Mouse (Mus musculus) left cerebral cortex, postnatal 4 days (tissue): Measurements from ENCODE around the gene Vmn1r229. TPM values are rescaled to one million over a fixed set of nuclear protein-coding genes. Genes with fewer than 3 reads are reported as not detected.

Experiments used
- DNase-seq: peaks from one replicate; pipeline ENCODE4 v3.0.0-alpha.2; 2022
- intact Hi-C: fragments of 180-260 bp; cut with DNase I; formaldehyde crosslinking; loops from one replicate; pipeline ENCODE4 v1.15.1; 2025
- total RNA-seq, 2 experiments: library from RNA; stranded (reverse); gene quantifications; 2 replicates each; pipeline ENCODE4 v1.2.3; 2021

Gene Vmn1r229
- total RNA-seq = under 1 TPM; 0.12 to 0.16 TPM

DNA sequence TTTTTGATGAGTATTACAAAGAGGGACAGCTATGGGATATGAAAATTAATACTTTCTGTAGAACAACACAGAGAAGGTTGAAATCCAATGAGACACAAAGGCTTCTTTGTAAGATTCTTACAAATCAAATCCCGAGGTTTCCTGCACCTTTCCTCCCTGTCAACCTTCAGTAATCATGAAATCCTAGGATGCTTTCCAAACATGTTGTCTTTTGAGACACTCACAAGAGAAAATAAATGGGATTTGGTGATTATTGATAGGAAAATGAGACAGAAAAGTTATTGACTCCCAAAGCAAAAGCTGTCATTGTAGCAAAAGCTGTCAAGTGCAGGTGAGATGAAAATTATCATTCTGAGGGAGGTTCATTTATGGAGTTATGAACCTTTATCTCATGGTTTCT is at the start of gene Vmn1r229:
Gene Vmn1r229 (plus strand): TSS at position 301 of the 400 bp plus-strand sequence.
- intact Hi-C loops = no loop called here
- DNase-seq = no peak

DNA sequence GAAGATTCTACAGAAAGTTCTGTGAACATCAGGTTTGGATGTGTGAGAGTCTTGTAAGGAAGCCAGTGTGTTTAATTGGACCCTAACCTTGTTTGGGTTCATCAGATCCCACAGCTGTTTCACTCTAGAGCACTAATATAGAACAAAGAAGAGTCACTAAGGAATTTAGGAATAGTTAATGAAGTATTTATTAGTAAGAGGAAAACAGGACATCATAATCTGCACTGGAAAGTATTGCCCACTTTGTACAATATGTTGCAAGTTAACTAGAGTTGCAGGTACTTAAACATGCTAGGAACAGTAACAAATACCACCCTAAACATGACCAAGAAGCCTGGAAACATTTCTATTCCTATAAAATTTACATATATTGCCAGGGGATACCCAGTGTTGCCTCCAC is 25.3 kb upstream of the Vmn1r229 start, which contains the start of gene Vmn1r228:
Gene Vmn1r228 (minus strand): TSS at position 101 of the 400 bp plus-strand sequence.
- intact Hi-C loops = no loop called here
- DNase-seq = no peak

DNA sequence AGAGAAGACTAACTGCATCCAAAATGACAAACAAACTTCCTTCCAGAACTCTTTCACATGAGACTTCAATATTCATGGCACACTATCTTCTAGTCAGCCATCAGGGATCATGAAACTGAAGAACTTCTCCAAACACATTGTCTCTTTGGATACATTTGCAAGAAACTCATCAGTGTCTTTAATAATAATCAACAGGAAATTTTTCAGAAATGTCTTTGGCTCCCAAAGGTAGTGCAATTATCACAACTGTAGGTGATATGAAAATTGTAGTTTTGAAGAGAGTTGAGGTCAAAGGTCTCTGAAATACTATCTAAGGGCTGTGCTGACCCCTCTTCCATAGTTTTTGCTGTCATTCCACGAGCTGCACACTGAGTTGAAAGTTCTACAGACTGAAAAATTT is 28.8 kb downstream of the Vmn1r229 start, which contains the start of gene Vmn1r230:
Gene Vmn1r230 (plus strand): TSS at position 301 of the 400 bp plus-strand sequence.
- intact Hi-C loops = no loop called here
- DNase-seq = no peak

Other genes with a start within 250 kb of the Vmn1r229 start
- gene Vmn2r109, start 246.8 kb upstream of the Vmn1r229 start, total RNA-seq = not detected
- not detected for gene Vmn2r110, start 215.1 kb upstream of the Vmn1r229 start, total RNA-seq
- gene Fpr-rs3, start 186.7 kb upstream of the Vmn1r229 start, total RNA-seq = not detected
- gene Vmn1r226, start 128.7 kb upstream of the Vmn1r229 start, total RNA-seq = not detected
- not detected for gene Vmn1r227, start 81.7 kb upstream of the Vmn1r229 start, total RNA-seq
- gene Vmn1r228, start 25.4 kb upstream of the Vmn1r229 start, total RNA-seq = not detected
- not detected for gene Vmn1r230, start 28.9 kb downstream of the Vmn1r229 start, total RNA-seq
- not detected for gene Vmn1r231, start 93.5 kb downstream of the Vmn1r229 start, total RNA-seq
- not detected for gene Vmn1r232, start 108.2 kb downstream of the Vmn1r229 start, total RNA-seq
- 100 to 1,000 TPM; 630 to 657 TPM for gene Ppp2r1a, start 133.8 kb downstream of the Vmn1r229 start, total RNA-seq
- gene Vmn1r233, start 184.9 kb downstream of the Vmn1r229 start, total RNA-seq = not detected
- gene Zfp160, start 197.3 kb downstream of the Vmn1r229 start, total RNA-seq = 10 to 100 TPM; 29.4 to 30.8 TPM